Mouse (Mus musculus) spleen, postnatal 14 days (tissue): ENCODE data around the gene Styxl1.

Experiments
- DNase-seq, 2 experiments: peaks; one replicate each; pipeline ENCODE4 v3.0.0; 2021 to 2022; ENCODE audit warnings: low spot score in 2 of 2

Gene Styxl1

DNA sequence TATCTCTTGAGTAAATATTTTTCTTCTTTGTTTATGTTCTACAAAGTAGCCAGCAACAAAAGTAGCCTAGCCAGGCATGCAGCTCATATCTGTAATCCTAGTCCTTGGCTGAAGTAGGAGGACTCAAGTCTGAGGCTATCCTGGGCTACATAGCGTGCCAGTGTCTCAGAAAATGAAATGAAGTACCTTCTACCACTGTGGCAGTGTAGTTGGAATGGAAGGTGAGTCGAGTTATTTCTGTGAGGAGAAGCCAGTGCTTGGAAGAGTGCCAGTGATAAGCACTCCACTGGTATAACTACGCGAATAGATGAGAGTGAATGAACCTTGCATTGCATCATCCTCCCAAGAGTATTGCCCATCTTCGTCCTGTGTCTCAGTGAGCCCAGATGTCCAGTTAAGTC lies 80.5 kb downstream of the Styxl1 start:
- no peak for DNase-seq
